11 mouse cellular contexts compared by ENCODE assay signal in genomic region chr8:13503936-13504606, GRCm38 (mm10). TPM values are rescaled to one million over a fixed set of nuclear protein-coding genes. Genes with fewer than 3 reads are reported as not detected.
DNase-seq lines count a peak whose midpoint lies in the region; ATAC-seq lines count a peak whose summit lies in the region.
"Had no signal": no experiment of that assay in that cellular context is flagged by ENCODE, and none has a peak within 500 bp of the region (broad histone marks: within the 10 kb centered on the region; RNA-seq: fewer than 3 reads in every experiment).

No protein-coding gene starts in this region.

- no peak overlapping the region for H3K4me3 ChIP-seq in kidney, embryonic 16.5 days (ENCODE audit: low read length)
- no peak overlapping the region for H3K4me3 ChIP-seq in kidney, embryonic 14.5 days (ENCODE audit: low read length)
- H3K4me3 ChIP-seq in macrophage (ENCODE audit: inconsistent target), result no peak overlapping the region
- H3K4me3 ChIP-seq in midbrain, embryonic 11.5 days (ENCODE audit: low read depth, low read length), result no peak overlapping the region
- H3K4me3 ChIP-seq: limb, embryonic 15.5 days had no signal

- H3K9me3 ChIP-seq in kidney, embryonic 16.5 days (ENCODE audit: low read length), result no peaks in the 10 kb centered on the region
- no peaks in the 10 kb centered on the region for H3K9me3 ChIP-seq in kidney, embryonic 14.5 days (ENCODE audit: control insufficient read depth, low read length)
- no peaks in the 10 kb centered on the region for H3K9me3 ChIP-seq in midbrain, embryonic 11.5 days (ENCODE audit: control insufficient read depth, low read length)
- H3K9me3 ChIP-seq: limb, embryonic 15.5 days had no signal

- no peaks in the 10 kb centered on the region for H3K79me2 ChIP-seq in macrophage (ENCODE audit: inconsistent target)

- ATAC-seq in kidney, embryonic 16.5 days (ENCODE audit: low FRiP score, low TSS enrichment), result no peak
- no peak for ATAC-seq in kidney, embryonic 14.5 days (ENCODE audit: low FRiP score, low TSS enrichment)
- ATAC-seq in midbrain, embryonic 11.5 days (ENCODE audit: low FRiP score), result no peak
- ATAC-seq: hindbrain, embryonic 16.5 days had no signal

- no peaks in the 10 kb centered on the region for H3K27me3 ChIP-seq in kidney, embryonic 16.5 days (ENCODE audit: insufficient read depth, low read length)
- H3K27me3 ChIP-seq in kidney, embryonic 14.5 days (ENCODE audit: control insufficient read depth, insufficient read depth, low read length), result no peaks in the 10 kb centered on the region
- no peaks in the 10 kb centered on the region for H3K27me3 ChIP-seq in midbrain, embryonic 11.5 days (ENCODE audit: control insufficient read depth, insufficient read depth, low read length)

- DNase-seq in MEL-GATA-1-ER (ENCODE audit: extremely low read depth, low read depth), result peak; percentile 59
- peak; percentile 85 for DNase-seq in adrenal gland, adult 8-10 months
- no peak for DNase-seq in right cerebral cortex, postnatal 4 days
- no peak for DNase-seq in midbrain, embryonic 11.5 days (ENCODE audit: low spot score, missing footprints)
- DNase-seq: right cerebral cortex, adult 18-20 months had no signal

- H3K4me2 ChIP-seq in kidney, embryonic 16.5 days (replicated peaks; ENCODE audit: low read depth, low read length), result no peak overlapping the region
- H3K4me2 ChIP-seq in kidney, embryonic 14.5 days (replicated peaks; ENCODE audit: low read depth, low read length), result no peak overlapping the region
- no peak overlapping the region for H3K4me2 ChIP-seq in midbrain, embryonic 11.5 days
- H3K4me2 ChIP-seq: limb, embryonic 15.5 days had no signal

- H3K27ac ChIP-seq in kidney, embryonic 16.5 days (ENCODE audit: low read length), result peak overlapping the region; percentile 74; the same call in 1 of the 2 replicates
- no peak overlapping the region for H3K27ac ChIP-seq in kidney, embryonic 14.5 days (ENCODE audit: low read depth, low read length)
- H3K27ac ChIP-seq in macrophage, result peak overlapping the region; percentile 99
- H3K27ac ChIP-seq in midbrain, embryonic 11.5 days (ENCODE audit: low read depth, low read length), result no peak overlapping the region
- H3K27ac ChIP-seq: limb, embryonic 15.5 days had no signal

- 0 out of 2 replicates have a peak, but pooled peaks cover 6% of the 10 kb centered on the region for H3K4me1 ChIP-seq in kidney, embryonic 16.5 days (ENCODE audit: insufficient read depth, low read length)
- no peaks in the 10 kb centered on the region for H3K4me1 ChIP-seq in kidney, embryonic 14.5 days (ENCODE audit: control insufficient read depth, insufficient read depth, low read length)
- H3K4me1 ChIP-seq in midbrain, embryonic 11.5 days (ENCODE audit: control insufficient read depth, insufficient read depth, low read length), result no peaks in the 10 kb centered on the region
- H3K4me1 ChIP-seq: limb, embryonic 15.5 days had no signal

- H3K9ac ChIP-seq in kidney, embryonic 16.5 days (replicated peaks; ENCODE audit: low read length), result no peak overlapping the region
- no peak overlapping the region for H3K9ac ChIP-seq in kidney, embryonic 14.5 days (ENCODE audit: low read depth, low read length)
- H3K9ac ChIP-seq in midbrain, embryonic 11.5 days (ENCODE audit: low read length), result no peak overlapping the region
- H3K9ac ChIP-seq: limb, embryonic 15.5 days had no signal

- no peaks in the 10 kb centered on the region for H3K36me3 ChIP-seq in kidney, embryonic 16.5 days (ENCODE audit: insufficient read depth, low read length)
- no peaks in the 10 kb centered on the region for H3K36me3 ChIP-seq in kidney, embryonic 14.5 days (ENCODE audit: control insufficient read depth, insufficient read depth, low read length)
- no peaks in the 10 kb centered on the region for H3K36me3 ChIP-seq in macrophage (ENCODE audit: inconsistent target)
- H3K36me3 ChIP-seq in midbrain, embryonic 11.5 days (ENCODE audit: control insufficient read depth, insufficient read depth, low read length), result no peaks in the 10 kb centered on the region
- H3K36me3 ChIP-seq: limb, embryonic 15.5 days had no signal

- 80% methylated on average over 8 of the region's 8 CpGs for WGBS in kidney, embryonic 16.5 days
- 86% methylated on average over 8 of the region's 8 CpGs for WGBS in kidney, embryonic 14.5 days
- WGBS in macrophage (ENCODE audit: missing documents), result 6% methylated on average over 8 of the region's 8 CpGs
- WGBS in midbrain, embryonic 11.5 days, result 89% methylated on average over 8 of the region's 8 CpGs

RNA-seq across cellular contexts. Expression of gene Gas6, which starts 9.8 kb away (rescaled TPM):
- 70.1 and 76.9 TPM in 2 replicates for polyA plus RNA-seq in kidney, embryonic 16.5 days (2015; fragmentation: Nextera tagmentation; extraction: Ambion mirVana)
- 12.0 and 18.7 TPM in 2 replicates for polyA plus RNA-seq in kidney, embryonic 14.5 days (2014; fragmentation: Nextera tagmentation; extraction: Ambion mirVana)
- total RNA-seq in adrenal gland, adult 8-10 months (2022), result 1,000 to 10,000 TPM in 1 of 4 experiments, 100 to 1,000 TPM in 3; 130 to 1,084 (median 297) TPM
- 100 to 1,000 TPM in 15 of 26 experiments, 10 to 100 TPM in 11; 21.7 to 469 (median 121) TPM for total RNA-seq in macrophage (2018; cell fraction: chromatin; rRNA removed)
- total RNA-seq in macrophage (2018; cell fraction: cytosol; rRNA removed), result 100 to 1,000 TPM; 150 to 988 (median 446) TPM
- 100 to 1,000 TPM; 112 to 839 (median 227) TPM for total RNA-seq in macrophage (2018; cell fraction: nucleus; rRNA removed)
- 596 to 877 TPM (median 653 TPM) in 3 replicates for polyA plus RNA-seq in macrophage (2018)
- polyA plus RNA-seq in midbrain, embryonic 11.5 days (2014; fragmentation: Nextera tagmentation; extraction: Ambion mirVana), result 7.8 and 8.8 TPM in 2 replicates

RNA-seq across cellular contexts. Expression of gene 1700029H14Rik, which starts 58.2 kb away (rescaled TPM):
- not detected in 2 replicates for polyA plus RNA-seq in kidney, embryonic 16.5 days (2015; fragmentation: Nextera tagmentation; extraction: Ambion mirVana)
- polyA plus RNA-seq in kidney, embryonic 14.5 days (2014; fragmentation: Nextera tagmentation; extraction: Ambion mirVana), result not detected in 2 replicates
- not detected for total RNA-seq in adrenal gland, adult 8-10 months (2022)
- 1 to 10 TPM in 16 of 26 experiments, under 1 TPM in 2, not detected in 8; 0.58 to 6.6 (median 2.1) TPM for total RNA-seq in macrophage (2018; cell fraction: chromatin; rRNA removed)
- total RNA-seq in macrophage (2018; cell fraction: cytosol; rRNA removed), result not detected
- 1 to 10 TPM in 9 of 26 experiments, under 1 TPM in 6, not detected in 11; 0.47 to 4.3 (median 1.1) TPM for total RNA-seq in macrophage (2018; cell fraction: nucleus; rRNA removed)
- not detected in 3 replicates for polyA plus RNA-seq in macrophage (2018)
- polyA plus RNA-seq in midbrain, embryonic 11.5 days (2014; fragmentation: Nextera tagmentation; extraction: Ambion mirVana), result not detected in 2 replicates
- total RNA-seq: ES-E14 had no signal
- polyA plus RNA-seq: hindbrain, embryonic 16.5 days; limb, embryonic 15.5 days had no signal

Comparison
In these comparisons a context has a peak if more than half of its experiments do, and no peak if none do; other contexts are left out.
1. H3K27ac ChIP-seq: peak in kidney, embryonic 16.5 days (single experiment) and macrophage (single experiment); none in kidney, embryonic 14.5 days (single experiment) and midbrain, embryonic 11.5 days (single experiment).
2. DNase-seq: peak in MEL-GATA-1-ER (single experiment) and adrenal gland, adult 8-10 months (single experiment); none in right cerebral cortex, postnatal 4 days (single experiment) and midbrain, embryonic 11.5 days (single experiment).